Mouse (Mus musculus) thymus, adult 2 months (tissue): ENCODE results near the gene Ubxn7.

Experiments
- CTCF ChIP-seq: fragments of 200-500 bp; IDR thresholded peaks from 2 replicates; pipeline ENCODE4 v1.5.1; 2012; ENCODE audit warnings: mild to moderate bottlenecking, control low read depth, low read length, moderate library complexity, borderline replicate concordance; ENCODE audit not compliant: control insufficient read depth, poor library complexity, insufficient read depth; ENCODE audit errors: extremely low read depth
- POLR2A ChIP-seq: fragments of 200-500 bp; IDR thresholded peaks from 2 replicates; pipeline ENCODE4 v1.6.1; 2012; ENCODE audit warnings: mild to moderate bottlenecking, low read length, control low read depth, moderate library complexity; ENCODE audit not compliant: control insufficient read depth, poor library complexity, insufficient read depth; ENCODE audit errors: extremely low read depth

- no peak for TF ChIP-seq CTCF
- no peak for TF ChIP-seq POLR2A
Measured at GRCm38 (mm10) chr16:32402818-32403217, 70.8 kb downstream of the Ubxn7 start.
